Mouse (Mus musculus): ENCODE data around the gene Olfr1380. TPM values are rescaled to one million over a fixed set of nuclear protein-coding genes. Genes with fewer than 3 reads are reported as not detected.
"Not testable (repeated sequence)": the region's sequence is repeated elsewhere in the genome, so short reads cannot be mapped to it uniquely, and the experiment has no call there.

Gene Olfr1380
- not detected for total RNA-seq (2021)
- long read RNA-seq, experiment 1, result 0 reads
- long read RNA-seq, experiment 2, result 0 reads

DNA sequence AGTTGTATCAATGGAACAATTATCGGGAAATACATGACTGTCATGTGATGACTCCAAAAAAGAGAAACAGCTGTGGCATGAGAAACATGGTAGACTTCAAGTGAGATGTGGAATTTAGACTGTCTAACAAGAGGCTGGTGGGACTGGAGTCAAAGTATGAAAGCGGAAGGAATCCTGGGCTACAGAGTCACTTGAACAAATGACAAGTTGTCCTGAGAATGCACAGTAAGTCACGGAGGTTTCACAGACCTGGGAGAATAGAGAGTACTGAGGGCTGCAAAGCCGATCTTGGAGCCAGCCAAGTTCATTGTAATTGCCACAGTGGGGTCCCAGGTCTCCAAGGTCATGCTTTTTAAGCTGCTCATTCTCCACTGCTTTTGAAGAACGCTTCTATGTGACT, at the start of gene Olfr1380:
Olfr1380 (plus strand) TSS at position 301 of the 400 bp plus-strand sequence.
- DNase-seq; H3K27ac ChIP-seq; H3K4me3 ChIP-seq; intact Hi-C loops (cut with DNase I): not testable (repeated sequence)

DNA sequence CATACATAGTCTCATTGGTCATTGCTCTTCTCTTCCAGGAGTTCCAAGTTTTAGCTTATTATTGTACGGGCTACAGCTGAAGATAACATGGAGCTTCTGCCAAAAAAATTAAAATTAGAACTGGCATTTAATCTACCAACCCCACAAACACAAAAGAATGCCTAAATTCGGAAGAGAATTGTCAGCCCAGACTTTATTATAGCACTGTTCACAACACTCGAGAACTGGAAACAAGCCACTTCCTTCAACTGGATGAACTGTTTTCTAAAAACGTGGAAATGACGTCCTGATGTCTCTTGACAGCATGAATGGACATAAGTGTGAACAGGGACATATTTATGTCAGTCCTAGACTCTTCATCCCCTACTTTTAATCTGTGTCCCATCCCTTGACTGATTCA, 38.6 kb upstream of the Olfr1380 start:
- TF ChIP-seq CTCF (IDR thresholded peaks at IDR 0.05), result no peak
- intact Hi-C loops (cut with DNase I), result no loop called here
- no peak overlapping the region for H3K27ac ChIP-seq
- no peak overlapping the region for H3K4me3 ChIP-seq
- no peak for DNase-seq

DNA sequence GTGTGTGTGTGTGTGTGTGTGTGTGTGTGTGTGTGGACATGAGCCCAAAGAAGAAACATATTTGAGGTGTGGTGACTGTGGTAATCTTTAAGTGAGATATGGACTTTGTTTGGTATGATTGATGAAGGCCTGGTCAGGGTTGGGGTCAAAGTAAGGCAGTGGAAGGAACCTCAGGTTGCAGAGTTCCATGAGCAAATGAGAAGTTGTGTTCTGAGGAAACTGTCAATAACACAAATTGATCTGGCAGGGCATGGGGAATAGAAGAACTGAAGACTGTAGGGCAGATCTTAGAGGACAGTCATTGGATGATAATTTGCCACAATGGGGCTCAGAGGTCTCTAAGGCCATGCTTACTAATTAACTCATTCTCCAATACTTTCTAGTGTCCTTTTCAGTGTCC, 37.3 kb upstream of the Olfr1380 start, which contains the start of gene Olfr1383:
Olfr1383 (plus strand) TSS at position 301 of the 400 bp plus-strand sequence.
- no peak for TF ChIP-seq CTCF (IDR thresholded peaks at IDR 0.05)
- intact Hi-C loops (cut with DNase I), result no loop called here
- no peak within 1 kb of the TSS for H3K27ac ChIP-seq
- no peak for DNase-seq
- H3K4me3 ChIP-seq, result no peak within 1 kb of the TSS

DNA sequence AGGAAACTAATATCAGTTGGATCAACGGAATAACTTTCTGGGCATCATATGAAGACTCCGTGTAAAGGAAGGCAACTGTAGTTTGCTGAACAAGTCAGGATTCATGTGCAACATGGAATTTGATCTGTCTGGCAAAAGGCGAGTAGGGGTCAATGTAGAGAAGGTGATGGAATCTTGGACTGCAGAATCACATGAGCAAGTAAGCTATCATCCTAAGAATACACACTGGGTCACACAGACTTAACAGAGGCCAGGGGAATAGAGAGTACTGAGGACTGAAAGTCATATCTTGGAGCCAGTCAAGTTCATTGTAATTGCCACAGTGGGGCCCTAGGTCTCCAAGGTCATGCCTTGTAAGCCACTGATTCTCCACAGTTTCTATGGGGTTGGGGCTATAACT, 28.7 kb upstream of the Olfr1380 start, which contains the start of gene Olfr1382:
Olfr1382 (plus strand) TSS at position 301 of the 400 bp plus-strand sequence.
- TF ChIP-seq CTCF (IDR thresholded peaks at IDR 0.05), result no peak
- intact Hi-C loops (cut with DNase I), result no loop called here
- no peak for DNase-seq
- Histone ChIP-seq H3K27ac (no peak within 1 kb of the TSS), H3K4me3 (no peak within 1 kb of the TSS)

DNA sequence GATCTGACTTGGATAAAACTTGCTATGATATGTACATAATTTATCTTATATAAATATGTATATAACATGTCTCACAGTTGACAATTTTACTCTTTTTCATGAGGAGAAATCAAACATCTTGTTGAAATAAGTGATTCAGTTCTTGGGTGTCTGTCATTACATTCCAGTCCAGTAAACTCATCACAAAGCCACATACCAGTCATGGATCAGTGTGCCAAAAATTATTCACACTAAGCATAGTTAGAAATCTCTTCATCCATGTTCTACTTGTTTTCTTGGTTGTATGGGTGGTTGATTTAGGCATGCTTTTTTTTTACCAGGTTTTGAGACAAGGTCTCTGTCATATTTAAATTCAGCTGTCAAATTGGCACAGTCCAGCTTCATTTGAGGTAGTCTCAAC, 23.9 kb upstream of the Olfr1380 start:
- intact Hi-C loops (cut with DNase I), result no loop called here
- DNase-seq, result no peak
- TF ChIP-seq CTCF (IDR thresholded peaks at IDR 0.05), result no peak
- H3K27ac ChIP-seq, result no peak overlapping the region
- H3K4me3 ChIP-seq, result no peak overlapping the region

DNA sequence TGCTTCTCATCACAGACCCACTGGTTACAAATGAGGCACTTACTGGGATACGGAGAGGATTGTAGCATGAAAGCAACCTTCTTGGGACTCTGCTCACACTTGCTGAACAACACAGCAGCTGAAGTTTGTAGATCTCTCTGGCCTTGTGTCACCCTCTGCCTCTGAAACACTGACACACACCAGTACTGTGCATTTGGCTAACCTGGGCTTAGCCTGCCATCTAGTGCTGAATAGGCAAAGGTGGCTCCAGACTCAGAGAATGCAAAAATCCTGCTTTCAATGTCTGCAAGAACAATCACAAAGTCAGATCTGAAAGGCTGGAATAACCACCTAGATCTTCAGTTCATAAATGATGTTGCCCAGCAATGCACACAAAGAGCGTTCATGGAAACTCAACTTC, 20.0 kb upstream of the Olfr1380 start:
- DNase-seq; H3K27ac ChIP-seq; intact Hi-C loops (cut with DNase I); H3K4me3 ChIP-seq: not testable (repeated sequence)

DNA sequence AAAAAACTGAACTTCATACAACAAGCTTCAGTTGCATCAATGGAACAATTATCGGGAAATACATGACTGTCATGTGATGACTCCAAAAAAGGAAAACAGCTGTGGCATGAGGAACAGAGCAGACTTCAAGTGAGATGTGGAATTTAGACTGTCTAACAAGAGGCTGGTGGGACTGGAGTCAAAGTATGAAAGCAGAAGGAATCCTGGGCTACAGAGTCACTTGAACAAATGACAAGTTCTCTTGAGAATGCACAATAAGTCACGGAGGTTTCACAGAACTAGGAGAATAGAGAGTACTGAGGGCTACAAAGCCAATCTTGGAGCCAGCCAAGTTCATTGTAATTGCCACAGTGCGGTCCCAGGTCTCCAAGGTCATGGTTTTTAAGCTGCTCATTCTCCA, 13.5 kb upstream of the Olfr1380 start, which contains the start of gene Olfr1381:
Olfr1381 (plus strand) TSS at position 301 of the 400 bp plus-strand sequence.
- intact Hi-C loops (cut with DNase I); H3K27ac ChIP-seq; DNase-seq; H3K4me3 ChIP-seq: not testable (repeated sequence)

DNA sequence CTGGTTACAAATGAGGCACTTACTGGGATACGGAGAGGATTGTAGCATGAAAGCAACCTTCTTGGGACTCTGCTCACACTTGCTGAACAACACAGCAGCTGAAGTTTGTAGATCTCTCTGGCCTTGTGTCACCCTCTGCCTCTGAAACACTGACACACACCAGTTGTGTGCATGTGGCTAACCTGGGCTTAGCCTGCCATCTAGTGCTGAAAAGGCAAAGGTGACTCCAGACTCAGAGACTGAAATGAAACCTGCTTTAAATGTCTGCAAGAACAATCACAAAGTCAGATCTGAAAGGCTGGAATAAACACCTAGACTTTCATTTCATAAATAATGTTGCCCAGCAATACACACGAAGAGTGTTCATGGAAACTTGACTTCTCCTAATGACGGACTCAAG, 2.6 kb upstream of the Olfr1380 start:
- intact Hi-C loops (cut with DNase I); H3K27ac ChIP-seq; H3K4me3 ChIP-seq; DNase-seq: not testable (repeated sequence)

DNA sequence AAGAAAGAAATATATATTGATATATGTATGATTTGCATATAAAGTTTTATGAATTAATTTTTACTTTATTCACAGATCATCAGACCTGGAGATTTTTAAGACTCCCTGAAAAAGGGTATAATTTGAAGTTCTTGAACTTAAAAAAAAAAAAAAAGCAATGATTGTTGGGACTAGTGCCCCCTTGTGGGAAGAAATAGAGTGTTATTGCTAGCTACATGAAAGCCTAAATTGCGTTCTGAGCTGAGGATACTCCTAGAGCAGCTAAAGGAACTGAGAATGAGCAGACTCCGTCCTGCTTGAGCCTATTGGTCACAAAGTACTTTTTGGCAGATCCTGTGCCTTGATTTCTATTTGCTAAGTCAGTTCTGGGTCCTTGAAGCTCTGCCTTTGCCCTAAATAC, 18.4 kb downstream of the Olfr1380 start:
- H3K4me3 ChIP-seq; DNase-seq; intact Hi-C loops (cut with DNase I); H3K27ac ChIP-seq: not testable (repeated sequence)
- peak; percentile 29 for TF ChIP-seq CTCF (IDR thresholded peaks at IDR 0.05)

DNA sequence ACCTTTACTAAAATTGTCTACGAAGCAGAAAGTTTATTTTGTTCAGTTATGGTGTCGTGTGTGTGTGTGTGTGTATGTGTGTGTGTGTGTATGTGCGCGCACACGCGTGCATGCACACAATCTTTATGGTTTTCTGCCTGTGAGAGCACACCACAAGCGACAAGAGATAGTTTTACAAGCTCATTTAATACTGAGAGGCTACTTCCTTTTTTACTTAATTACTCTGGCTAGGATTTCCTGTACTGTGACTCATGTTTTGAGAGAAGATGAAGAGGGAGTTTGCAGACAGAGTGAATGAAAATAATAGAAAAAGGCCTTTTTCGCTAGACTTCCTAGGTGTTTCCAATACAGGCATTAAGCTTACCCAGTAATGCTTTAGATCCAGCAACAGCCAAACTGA, 23.8 kb downstream of the Olfr1380 start:
- H3K27ac ChIP-seq; DNase-seq; H3K4me3 ChIP-seq; intact Hi-C loops (cut with DNase I): not testable (repeated sequence)

DNA sequence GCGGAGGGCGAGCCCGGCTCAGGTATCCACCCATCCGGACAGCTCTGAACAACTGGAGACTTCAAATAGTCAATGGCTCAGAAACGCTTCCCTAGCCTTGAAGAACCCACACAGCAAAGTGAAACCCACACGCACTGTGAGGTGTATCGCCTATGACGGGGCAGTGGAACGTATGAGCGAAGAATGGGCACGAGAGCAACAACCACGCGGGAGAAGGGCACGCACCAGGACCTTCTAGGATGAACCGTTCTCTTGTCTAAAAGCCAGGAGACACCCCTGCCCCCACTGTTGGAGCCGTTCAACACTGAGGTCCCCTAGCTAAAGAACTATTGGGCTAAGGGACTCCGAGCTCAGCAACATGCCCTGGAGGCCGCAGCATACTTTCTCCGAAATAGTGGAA, 33.5 kb downstream of the Olfr1380 start:
- no peak for TF ChIP-seq CTCF (IDR thresholded peaks at IDR 0.05)
- intact Hi-C loops (cut with DNase I), result no loop called here
- Histone ChIP-seq H3K4me3 (no peak overlapping the region), H3K27ac (no peak overlapping the region)
- no peak for DNase-seq

DNA sequence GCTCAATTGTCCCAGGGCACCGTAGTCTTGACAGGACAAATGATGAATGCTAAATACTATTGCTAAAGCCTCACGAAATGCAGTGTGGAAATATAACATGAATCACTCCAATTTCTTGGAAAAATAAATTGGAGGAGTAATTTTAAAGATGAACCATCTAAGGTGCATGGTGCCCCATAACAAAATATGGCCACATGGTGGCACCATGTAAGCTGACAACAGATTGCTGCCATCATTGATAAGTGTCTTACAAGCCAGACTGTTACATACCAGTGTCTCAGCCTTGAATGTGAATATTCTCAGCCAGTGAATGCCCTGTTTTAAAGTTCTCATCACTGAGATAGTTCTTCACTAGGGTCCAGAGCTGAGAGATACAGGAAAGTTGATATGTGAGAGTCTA, 40.5 kb downstream of the Olfr1380 start:
- intact Hi-C loops (cut with DNase I); H3K27ac ChIP-seq; DNase-seq; H3K4me3 ChIP-seq: not testable (repeated sequence)
- TF ChIP-seq CTCF (IDR thresholded peaks at IDR 0.05), result peak; percentile 22; the same call in 1 of the 2 replicates

DNA sequence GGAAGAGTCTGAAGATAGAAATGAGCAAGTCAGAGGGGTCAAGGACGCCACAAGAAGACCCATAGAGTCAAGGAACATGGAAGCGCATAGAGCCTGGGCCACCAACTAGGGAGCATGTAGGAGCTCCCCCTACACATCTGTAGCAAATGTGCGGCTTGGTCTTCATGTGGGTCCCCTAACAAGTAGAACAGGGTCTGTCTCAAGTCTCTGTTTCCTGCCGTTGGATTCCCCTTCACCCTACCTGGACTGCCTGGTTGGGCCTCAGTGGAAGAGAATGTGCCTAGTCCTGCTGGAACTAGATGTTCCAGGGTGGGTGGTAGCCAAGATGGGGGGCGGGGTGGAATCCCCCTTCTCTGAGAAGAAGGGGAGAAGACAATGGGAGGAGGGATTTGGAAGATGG, 51.6 kb downstream of the Olfr1380 start:
- H3K27ac ChIP-seq; H3K4me3 ChIP-seq; DNase-seq; intact Hi-C loops (cut with DNase I): not testable (repeated sequence)

DNA sequence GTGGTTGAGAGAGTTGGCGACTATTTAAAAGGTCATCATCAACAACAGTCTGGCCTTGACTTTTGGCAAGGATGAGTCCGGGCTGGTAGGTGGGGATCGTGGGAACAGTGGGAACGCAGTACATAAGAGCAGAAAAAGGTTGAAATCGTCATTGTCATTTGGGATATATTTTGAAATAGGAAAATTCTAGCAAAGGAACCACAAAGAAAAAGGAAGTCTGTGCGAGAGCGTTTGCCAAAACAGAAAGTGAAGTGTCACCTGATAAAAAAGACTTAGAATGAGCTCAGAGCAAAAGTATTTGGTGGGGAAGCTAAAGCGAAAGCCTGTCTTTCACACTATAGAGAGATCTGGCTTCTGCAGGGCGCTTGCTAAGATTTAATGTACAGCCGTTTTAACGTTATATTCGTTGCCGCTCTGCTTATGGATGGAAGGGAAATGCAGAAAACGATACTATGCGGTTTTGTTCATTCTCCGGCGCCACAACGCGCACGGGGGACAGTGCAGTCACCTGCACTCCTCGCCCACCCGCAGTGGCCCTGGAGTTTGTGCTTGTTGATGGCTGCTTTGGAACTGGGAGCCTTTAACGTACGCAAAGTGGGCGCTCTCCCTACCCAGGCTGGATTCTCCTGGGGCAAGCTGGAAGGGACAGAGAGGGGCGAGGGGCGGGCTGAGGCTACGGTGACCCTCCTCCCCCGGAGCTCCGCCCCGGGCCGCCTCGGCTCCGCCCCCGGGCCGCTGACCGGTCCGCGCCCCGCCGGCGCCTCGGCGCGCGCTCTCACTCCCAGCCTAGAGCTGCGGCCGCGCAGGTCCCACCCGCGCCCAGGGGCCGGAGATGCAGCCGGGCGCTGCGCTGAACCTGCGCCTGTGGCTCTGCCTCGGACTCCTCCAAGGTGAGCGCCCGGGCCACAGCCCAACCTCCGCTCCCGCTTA, 52.5 kb downstream of the Olfr1380 start, which contains the start of gene Flt4:
Flt4 (plus strand) TSS at position 326 of the 930 bp plus-strand sequence.
- peak within 1 kb of the TSS; percentile 74 for H3K4me3 ChIP-seq
- intact Hi-C loops (cut with DNase I), result not testable (repeated sequence)
- DNase-seq, result peak; percentile 51
- H3K27ac ChIP-seq, result peak within 1 kb of the TSS; percentile 79
